Mouse (Mus musculus) kidney, embryonic 15.5 days (tissue): Measurements from ENCODE around the gene Tfcp2. TPM values are rescaled to one million over a fixed set of nuclear protein-coding genes. Genes with fewer than 3 reads are reported as not detected.
"Not testable (repeated sequence)": the region's sequence is repeated elsewhere in the genome, so short reads cannot be mapped to it uniquely, and the experiment has no call there.

Source experiments
- ATAC-seq: fragments of 200-750 bp; cut with Nextera tagmentation; replicated peaks from 2 replicates; pipeline ENCODE4 v1.8.0; 2017; ENCODE audit warnings: moderate TSS enrichment; ENCODE audit not compliant: low FRiP score
- H3K27ac ChIP-seq: fragments of 300-500 bp; sonication (generic); 2 replicates; pipeline ENCODE4 v1.5.1; 2015; ENCODE audit warnings: mild to moderate bottlenecking, inconsistent platforms
- H3K27me3 ChIP-seq: fragments of 300-500 bp; sonication (generic); 2 replicates; pipeline ENCODE4 v1.6.1; 2015; ENCODE audit warnings: inconsistent platforms
- H3K36me3 ChIP-seq: fragments of 300-500 bp; sonication (generic); 2 replicates; pipeline ENCODE4 v1.6.1; 2015; ENCODE audit warnings: inconsistent platforms
- H3K4me1 ChIP-seq: fragments of 300-500 bp; sonication (generic); 2 replicates; pipeline ENCODE4 v1.6.1; 2015; ENCODE audit warnings: inconsistent platforms
- H3K4me2 ChIP-seq: fragments of 300-500 bp; sonication (generic); 2 replicates; pipeline ENCODE4 v1.6.1; 2015; ENCODE audit warnings: moderate library complexity, mild to moderate bottlenecking, inconsistent platforms
- H3K4me3 ChIP-seq: fragments of 300-500 bp; sonication (generic); replicated peaks from 2 replicates; pipeline ENCODE4 v1.5.1; 2015; ENCODE audit warnings: mild to moderate bottlenecking, inconsistent platforms
- H3K9ac ChIP-seq: fragments of 300-500 bp; sonication (generic); 2 replicates; pipeline ENCODE4 v1.6.1; 2015; ENCODE audit warnings: mild to moderate bottlenecking, inconsistent platforms
- H3K9me3 ChIP-seq: fragments of 300-500 bp; sonication (generic); replicated peaks from 2 replicates; pipeline ENCODE4 v1.6.1; 2016; ENCODE audit warnings: inconsistent platforms
- WGBS: fragments of 180-500 bp; shearing (Covaris S2); methylation state at CpG from one replicate; pipeline ENCODE4 v1.1.7; 2015; ENCODE audit warnings: mixed read lengths; 5-methylcytosine and 5-hydroxymethylcytosine counted together
- polyA plus RNA-seq: library from polyadenylated mRNA; unstranded; fragments of >200 nt; fragmentation: Nextera tagmentation; extraction: Ambion mirVana; gene quantifications from 2 replicates; pipeline ENCODE4 v1.2.1, GENCODE M21; 2015

Gene Tfcp2
- polyA plus RNA-seq, 1 experiment from 2014 or later, result 38.1 TPM

DNA sequence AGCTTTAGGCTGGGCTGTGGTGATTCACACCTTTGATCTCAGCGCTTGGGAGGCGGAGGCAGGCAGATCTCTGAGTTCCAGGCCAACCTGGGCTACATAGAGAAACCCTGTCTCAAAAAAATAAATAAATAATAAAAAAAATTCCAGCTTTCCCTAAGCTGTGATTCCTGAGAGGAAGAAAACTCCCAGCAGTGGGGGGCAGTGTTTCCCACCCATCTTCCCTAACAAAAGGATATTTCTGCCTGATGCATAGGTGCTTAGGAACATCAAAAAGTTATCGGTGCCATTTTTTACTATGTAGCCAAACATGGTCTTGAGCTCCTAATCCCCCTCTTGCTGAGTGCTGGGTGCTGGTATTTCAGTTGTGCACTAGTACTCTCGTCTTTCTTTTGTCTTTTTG lies 1.5 kb downstream of the Tfcp2 start:
- H3K4me3 ChIP-seq, result peak overlapping the region; percentile 71
- H3K27ac ChIP-seq, result no peak overlapping the region
- peak overlapping the region; percentile 84; the same call in 1 of the 2 replicates for H3K9ac ChIP-seq
- peak overlapping the region; percentile 88 for H3K4me2 ChIP-seq
- peaks cover 4% of the 10 kb centered on the region; the same call in 1 of the 2 replicates for H3K9me3 ChIP-seq
- WGBS, result 92% methylated on average over 4 of the region's 4 CpGs
- H3K27me3 ChIP-seq, result no peaks in the 10 kb centered on the region
- ATAC-seq, result no peak
- H3K36me3 ChIP-seq, result peaks cover 42% of the 10 kb centered on the region
- peaks cover 12% of the 10 kb centered on the region for H3K4me1 ChIP-seq

DNA sequence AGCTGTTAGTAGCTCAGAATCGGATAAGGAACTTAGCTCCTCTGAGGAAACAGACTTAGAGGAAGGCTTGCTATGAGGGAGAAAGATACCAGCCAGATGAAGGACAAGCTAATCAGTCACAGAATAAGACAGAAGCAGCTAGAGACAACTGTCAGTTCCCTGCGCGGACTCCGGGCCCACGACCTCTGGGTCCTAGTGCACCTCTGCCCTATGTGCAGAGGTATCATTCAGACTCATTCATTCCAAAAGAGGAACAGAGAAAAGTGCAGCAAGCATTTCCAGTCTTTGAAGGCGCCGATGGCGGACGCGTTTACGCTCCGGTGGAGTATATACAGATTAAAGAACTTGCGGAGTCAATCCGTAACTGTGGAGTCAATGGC lies 8.2 kb downstream of the Tfcp2 start:
- not testable (repeated sequence) for H3K4me1 ChIP-seq, ATAC-seq, H3K9ac ChIP-seq, H3K4me3 ChIP-seq, H3K9me3 ChIP-seq, H3K4me2 ChIP-seq, H3K27ac ChIP-seq, H3K27me3 ChIP-seq
- 98% methylated on average over 14 of the region's 14 CpGs for WGBS
- H3K36me3 ChIP-seq, result peaks cover 66% of the 10 kb centered on the region

DNA sequence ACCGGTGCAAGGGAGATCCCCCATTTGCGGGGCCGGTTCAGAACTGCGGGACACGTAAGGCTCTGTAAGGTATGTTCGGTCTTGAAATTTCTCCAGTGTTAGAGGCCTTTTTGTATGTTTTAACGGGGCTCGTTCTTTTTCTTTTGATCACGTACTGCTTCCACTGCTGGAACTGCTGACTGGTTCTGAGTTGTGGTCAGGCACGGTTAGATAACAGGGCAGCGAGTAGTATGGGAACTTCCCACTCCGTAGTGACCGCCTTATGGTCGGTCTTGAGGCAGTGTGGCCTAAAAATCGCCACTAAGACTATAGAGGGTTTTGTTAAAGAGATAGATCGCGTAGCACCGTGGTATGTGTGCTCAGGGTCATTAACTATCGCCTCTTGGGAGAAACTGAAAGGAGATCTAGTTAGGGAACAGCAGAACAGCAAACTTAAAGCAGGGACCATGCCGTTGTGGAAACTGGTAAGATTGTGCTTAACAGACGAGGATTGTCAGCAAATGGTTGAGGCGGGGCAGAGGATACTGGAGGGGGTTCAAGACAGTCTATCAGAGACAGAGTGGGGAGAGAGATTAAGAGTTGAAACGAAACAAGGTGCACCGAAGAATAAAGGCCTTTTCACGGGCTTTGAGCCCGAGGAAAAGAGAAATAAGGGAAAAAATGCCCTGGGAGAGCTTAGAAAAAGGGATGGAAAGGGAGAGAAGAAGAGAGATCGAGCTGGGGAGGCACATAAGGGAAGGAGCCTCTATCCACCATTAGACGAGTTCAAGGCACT lies 8.7 kb downstream of the Tfcp2 start:
- H3K27me3 ChIP-seq, H3K27ac ChIP-seq, H3K4me2 ChIP-seq, H3K9ac ChIP-seq, H3K4me1 ChIP-seq, ATAC-seq, H3K4me3 ChIP-seq, H3K9me3 ChIP-seq: not testable (repeated sequence)
- WGBS, result 96% methylated on average over 28 of the region's 28 CpGs
- H3K36me3 ChIP-seq, result peaks cover 60% of the 10 kb centered on the region

DNA sequence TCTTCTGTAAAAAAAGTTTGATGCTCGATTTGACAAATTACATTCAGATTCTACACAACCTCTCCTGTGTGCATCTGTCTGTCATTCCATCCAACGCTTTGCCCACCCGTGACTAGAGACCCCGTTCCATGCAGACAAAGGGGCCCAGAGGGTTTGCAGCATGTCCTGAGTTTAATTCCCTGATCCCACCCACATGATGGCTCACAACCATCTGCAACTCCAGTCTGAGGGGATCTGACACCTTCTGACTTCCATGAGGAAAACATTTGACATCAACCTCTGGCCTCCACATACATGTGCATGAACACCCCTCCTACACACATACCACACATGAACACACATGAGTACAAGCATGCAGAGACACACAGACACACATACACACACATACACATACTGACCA lies 10.4 kb downstream of the Tfcp2 start:
- H3K9me3 ChIP-seq, result peaks cover 4% of the 10 kb centered on the region; the same call in 1 of the 2 replicates
- WGBS, result 94% methylated on average over 4 of the region's 4 CpGs
- H3K4me3 ChIP-seq, result no peak overlapping the region
- no peak for ATAC-seq
- no peaks in the 10 kb centered on the region for H3K27me3 ChIP-seq
- no peak overlapping the region for H3K27ac ChIP-seq
- no peak overlapping the region for H3K4me2 ChIP-seq
- no peak overlapping the region for H3K9ac ChIP-seq
- H3K36me3 ChIP-seq, result peaks cover 53% of the 10 kb centered on the region
- H3K4me1 ChIP-seq, result no peaks in the 10 kb centered on the region

DNA sequence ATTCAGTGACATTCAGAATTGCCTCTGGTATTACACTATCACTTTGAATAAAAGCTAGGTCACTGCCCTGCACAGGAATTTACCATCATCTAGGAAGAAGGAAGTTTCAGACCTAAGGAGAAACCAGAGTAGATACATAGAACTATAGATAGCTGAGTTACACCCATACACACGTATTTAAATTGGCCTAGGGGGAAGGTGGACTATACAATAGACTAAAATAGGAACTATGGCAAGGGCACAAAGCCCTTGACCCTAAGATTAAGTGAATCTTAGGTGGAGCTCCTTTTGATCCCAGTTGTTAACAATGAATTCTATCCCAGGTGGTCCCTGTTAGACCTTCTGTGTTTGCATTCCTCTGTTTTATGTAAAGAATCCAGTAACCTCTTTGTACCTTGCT lies 10.8 kb downstream of the Tfcp2 start:
- H3K9me3 ChIP-seq, ATAC-seq, H3K27ac ChIP-seq, H3K4me3 ChIP-seq, H3K27me3 ChIP-seq, H3K9ac ChIP-seq, H3K4me1 ChIP-seq, H3K4me2 ChIP-seq: not testable (repeated sequence)
- WGBS, result 85% methylated on average over 1 of the region's 1 CpGs
- peaks cover 51% of the 10 kb centered on the region for H3K36me3 ChIP-seq

DNA sequence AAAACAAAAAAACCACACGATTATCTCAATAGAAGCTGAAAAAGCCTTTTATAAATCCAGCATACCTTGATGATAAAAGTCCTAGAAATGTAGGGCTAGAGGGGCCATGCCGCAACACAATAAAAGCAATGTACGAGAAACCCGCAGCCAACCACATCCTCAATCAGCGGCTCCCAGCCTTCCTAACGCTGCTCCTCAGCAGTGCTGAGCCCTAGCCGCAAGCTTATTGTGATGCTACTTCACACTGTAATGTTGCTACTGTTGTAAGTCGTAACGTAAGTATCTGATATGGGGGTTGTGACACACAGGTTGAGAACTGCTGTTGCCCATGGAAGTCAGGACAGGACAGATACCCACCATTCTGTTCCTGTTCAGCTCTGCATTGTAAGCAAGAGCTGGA lies 12.4 kb downstream of the Tfcp2 start:
- WGBS, result 96% methylated on average over 9 of the region's 9 CpGs
- Histone ChIP-seq H3K27ac (no peak overlapping the region), H3K36me3 (peaks cover 58% of the 10 kb centered on the region), H3K4me1 (no peaks in the 10 kb centered on the region), H3K9ac (no peak overlapping the region), H3K9me3 (no peaks in the 10 kb centered on the region), H3K4me2 (no peak overlapping the region), H3K27me3 (no peaks in the 10 kb centered on the region), H3K4me3 (no peak overlapping the region)
- ATAC-seq, result no peak

DNA sequence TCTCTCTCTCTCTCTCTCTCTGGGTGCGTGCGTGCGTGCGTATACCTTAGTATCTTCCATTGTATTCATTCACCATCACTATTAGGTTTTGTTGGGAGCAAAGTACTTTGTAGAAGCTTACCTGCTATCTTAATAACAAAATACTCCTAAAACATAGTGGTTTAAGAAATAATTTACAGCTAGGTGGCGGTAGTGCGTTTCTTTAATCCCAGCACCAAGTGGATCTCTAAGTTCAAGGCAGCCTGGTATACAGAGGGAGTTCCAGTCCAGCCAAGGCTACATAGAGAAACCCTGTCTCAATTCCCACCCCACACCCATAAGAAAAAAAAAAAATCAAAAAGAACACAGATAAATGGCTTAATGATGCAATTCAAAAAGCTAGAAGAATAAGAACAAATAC lies 13.9 kb downstream of the Tfcp2 start:
- no peaks in the 10 kb centered on the region for H3K4me1 ChIP-seq
- no peak for ATAC-seq
- H3K9ac ChIP-seq, result no peak overlapping the region
- no peak overlapping the region for H3K4me2 ChIP-seq
- peaks cover 58% of the 10 kb centered on the region for H3K36me3 ChIP-seq
- no peaks in the 10 kb centered on the region for H3K27me3 ChIP-seq
- H3K27ac ChIP-seq, result no peak overlapping the region
- WGBS, result 86% methylated on average over 6 of the region's 6 CpGs
- H3K4me3 ChIP-seq, result no peak overlapping the region
- no peaks in the 10 kb centered on the region for H3K9me3 ChIP-seq

DNA sequence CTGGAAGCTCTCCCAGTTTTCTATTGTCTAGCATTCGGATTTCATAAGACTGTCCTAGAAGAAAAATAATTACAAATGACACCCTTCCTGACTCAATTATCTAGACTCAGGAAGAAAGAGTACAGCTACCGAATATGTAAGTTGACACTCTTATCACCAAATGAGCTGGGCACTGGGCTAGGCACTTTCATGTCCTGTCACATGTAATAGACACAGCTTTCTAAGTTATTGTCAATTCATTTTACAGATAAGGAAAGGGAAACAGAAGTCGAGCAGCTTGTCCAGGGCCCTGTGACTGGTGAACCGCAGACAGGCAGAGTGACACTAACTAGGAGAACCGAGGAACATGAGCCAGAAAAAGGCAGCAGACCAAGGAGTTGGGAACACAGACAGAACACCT lies 23.9 kb downstream of the Tfcp2 start:
- ATAC-seq, result no peak
- Histone ChIP-seq H3K27me3 (no peaks in the 10 kb centered on the region), H3K9me3 (no peaks in the 10 kb centered on the region), H3K4me1 (no peaks in the 10 kb centered on the region), H3K9ac (no peak overlapping the region), H3K36me3 (peaks cover 40% of the 10 kb centered on the region), H3K27ac (no peak overlapping the region), H3K4me3 (no peak overlapping the region), H3K4me2 (no peak overlapping the region)
- whole genome bisulfite sequencing, result 59% methylated on average over 5 of the region's 5 CpGs

DNA sequence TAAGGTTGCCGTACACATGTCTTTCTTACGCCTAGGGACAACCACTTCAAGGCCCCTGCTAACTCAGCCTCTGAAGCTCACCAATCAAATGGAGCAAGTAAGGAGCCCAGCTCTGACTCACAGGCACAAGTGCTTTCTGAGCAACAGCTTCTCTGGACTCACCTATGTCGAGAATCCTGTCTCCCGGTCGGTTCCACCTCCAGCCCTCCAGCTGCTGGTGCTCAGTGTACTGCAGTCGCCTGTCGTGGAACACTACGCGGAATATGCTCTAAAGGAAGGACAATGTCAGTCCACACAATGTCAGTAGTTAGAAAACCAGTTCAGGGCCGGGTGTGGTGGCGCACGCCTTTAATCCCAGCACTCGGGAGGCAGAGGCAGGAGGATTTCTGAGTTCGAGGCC lies 26.4 kb downstream of the Tfcp2 start:
- no peaks in the 10 kb centered on the region for H3K4me1 ChIP-seq
- no peaks in the 10 kb centered on the region for H3K9me3 ChIP-seq
- no peak overlapping the region for H3K9ac ChIP-seq
- no peak overlapping the region for H3K4me3 ChIP-seq
- ATAC-seq, result no peak
- H3K27ac ChIP-seq, result no peak overlapping the region
- WGBS, result 94% methylated on average over 14 of the region's 14 CpGs
- peaks cover 61% of the 10 kb centered on the region for H3K36me3 ChIP-seq
- no peaks in the 10 kb centered on the region for H3K27me3 ChIP-seq
- H3K4me2 ChIP-seq, result no peak overlapping the region

DNA sequence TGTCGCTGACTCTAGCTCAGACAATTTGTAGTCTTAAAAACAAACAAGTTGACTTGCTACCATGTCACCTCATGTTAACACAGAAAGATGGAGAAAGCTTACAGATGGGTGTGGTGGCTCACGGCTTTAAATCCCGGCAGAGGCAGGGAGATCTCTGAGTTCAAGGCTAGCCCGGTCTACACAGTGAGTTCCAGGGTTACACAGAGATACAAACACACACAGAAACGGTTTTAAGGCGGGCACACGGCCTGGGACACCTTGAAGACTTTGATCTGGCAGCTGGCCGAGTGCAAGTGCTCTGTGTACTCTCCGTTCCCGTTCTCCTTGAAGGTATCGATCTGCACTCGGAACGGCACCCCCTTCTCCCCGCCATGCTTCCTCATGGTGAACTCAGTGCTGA lies 31.5 kb downstream of the Tfcp2 start:
- Histone ChIP-seq H3K9ac (no peak overlapping the region), H3K36me3 (peaks cover 84% of the 10 kb centered on the region), H3K27ac (no peak overlapping the region), H3K4me2 (no peak overlapping the region), H3K27me3 (no peaks in the 10 kb centered on the region), H3K4me3 (no peak overlapping the region), H3K9me3 (no peaks in the 10 kb centered on the region), H3K4me1 (no peaks in the 10 kb centered on the region)
- no peak for ATAC-seq
- WGBS, result 92% methylated on average over 14 of the region's 14 CpGs

DNA sequence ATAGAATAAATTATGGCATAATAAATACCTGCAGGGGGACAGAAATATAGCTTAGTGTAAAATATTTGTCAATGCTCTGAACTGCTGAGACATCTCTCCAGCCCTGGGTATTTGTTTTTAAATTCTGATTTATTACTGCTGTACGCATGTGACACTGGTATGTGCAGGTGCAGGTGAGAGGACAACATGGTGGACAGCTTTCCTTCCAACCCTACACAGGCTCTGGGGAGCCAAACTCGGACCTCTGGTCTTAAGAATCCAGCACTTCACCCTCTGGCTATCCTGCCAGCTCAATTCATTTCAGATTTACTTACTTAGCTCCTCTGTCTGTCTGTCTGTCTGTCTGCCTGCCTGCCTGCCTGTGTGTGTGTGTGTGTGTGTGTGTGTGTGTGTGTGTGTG lies 36.7 kb downstream of the Tfcp2 start:
- Histone ChIP-seq H3K27me3 (no peaks in the 10 kb centered on the region), H3K4me3 (no peak overlapping the region), H3K36me3 (peaks cover 84% of the 10 kb centered on the region), H3K27ac (no peak overlapping the region), H3K4me1 (no peaks in the 10 kb centered on the region), H3K9me3 (no peaks in the 10 kb centered on the region), H3K4me2 (no peak overlapping the region), H3K9ac (no peak overlapping the region)
- WGBS, result 73% methylated on average over 2 of the region's 2 CpGs
- ATAC-seq, result no peak

DNA sequence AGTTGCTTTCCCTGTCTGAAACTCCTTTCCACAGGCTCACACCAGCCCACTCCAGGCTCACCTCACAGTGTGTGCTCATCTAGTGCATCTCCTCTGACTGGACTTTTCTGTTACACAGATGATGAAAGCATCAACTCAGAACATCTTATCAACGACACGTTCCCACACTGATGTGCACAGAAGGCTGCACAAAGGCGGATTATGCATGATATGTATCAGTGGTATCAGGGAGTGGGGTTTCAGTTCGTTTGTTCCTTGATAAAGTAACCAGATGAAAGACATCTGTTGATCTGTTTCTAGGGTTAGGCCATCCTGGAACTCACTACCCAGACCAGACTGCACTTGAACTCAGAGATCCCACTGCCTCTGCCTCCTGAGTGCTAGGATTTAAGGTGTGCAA lies 38.4 kb downstream of the Tfcp2 start:
- ATAC-seq, result no peak
- no peak overlapping the region for H3K4me2 ChIP-seq
- H3K4me1 ChIP-seq, result no peaks in the 10 kb centered on the region
- no peaks in the 10 kb centered on the region for H3K9me3 ChIP-seq
- H3K27me3 ChIP-seq, result no peaks in the 10 kb centered on the region
- no peak overlapping the region for H3K9ac ChIP-seq
- no peak overlapping the region for H3K4me3 ChIP-seq
- H3K27ac ChIP-seq, result no peak overlapping the region
- 79% methylated on average over 4 of the region's 4 CpGs for WGBS
- H3K36me3 ChIP-seq, result peaks cover 84% of the 10 kb centered on the region

DNA sequence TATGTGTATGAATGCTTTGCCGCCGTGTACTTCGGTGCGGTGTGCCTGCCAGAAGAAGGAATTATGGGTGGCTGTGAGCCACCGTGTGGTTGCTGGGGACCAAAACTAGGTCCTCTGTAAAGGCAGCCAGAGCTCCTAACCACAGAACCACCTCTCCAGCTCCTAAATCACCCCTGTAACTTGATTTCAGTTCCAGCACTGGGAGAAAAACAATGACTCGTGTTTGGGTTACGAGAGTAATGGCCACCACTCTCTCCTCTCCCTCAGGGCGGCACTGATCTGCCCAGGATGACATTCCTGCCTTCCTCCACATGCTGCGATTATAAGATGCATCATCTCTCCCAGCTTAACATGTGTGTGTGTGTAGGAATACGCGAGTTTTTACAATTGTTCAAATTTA lies 41.7 kb downstream of the Tfcp2 start:
- Histone ChIP-seq H3K4me2 (no peak overlapping the region), H3K36me3 (peaks cover 95% of the 10 kb centered on the region), H3K27me3 (no peaks in the 10 kb centered on the region), H3K9me3 (no peaks in the 10 kb centered on the region), H3K4me1 (no peaks in the 10 kb centered on the region), H3K9ac (no peak overlapping the region), H3K4me3 (no peak overlapping the region), H3K27ac (no peak overlapping the region)
- ATAC-seq, result no peak
- WGBS, result 88% methylated on average over 11 of the region's 11 CpGs
